Mouse (Mus musculus): ENCODE measurements around the gene Olfr61.

DNA sequence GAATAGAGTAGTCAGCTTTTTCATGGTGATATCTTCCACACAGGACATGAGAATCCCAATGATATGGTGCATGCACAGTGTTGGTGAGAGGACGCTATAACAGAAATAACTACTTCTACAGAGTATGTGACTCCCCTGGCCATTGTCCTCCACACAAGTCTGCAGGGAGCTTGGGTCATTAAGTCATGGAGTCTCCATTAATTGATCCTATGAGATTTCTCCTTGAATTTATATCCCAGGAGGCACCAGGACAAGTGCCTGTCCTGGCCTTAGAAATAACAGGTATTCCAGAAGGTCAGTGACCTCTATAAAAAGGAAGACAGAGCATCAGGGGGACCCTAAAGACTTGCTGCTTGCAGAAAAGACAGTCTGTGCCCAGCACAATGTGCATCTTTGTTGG is 17.4 kb downstream of the Olfr61 start, which contains the start of gene Olfr53:
- TF ChIP-seq CEBPB (IDR thresholded peaks at IDR 0.05; ENCODE audit: insufficient read depth, poor library complexity, severe bottlenecking) (no peak), POLR2AphosphoS2 (IDR thresholded peaks at IDR 0.05; ENCODE audit: insufficient read length, low read depth) (no peak), USF1 (IDR thresholded peaks at IDR 0.05; ENCODE audit: low read depth) (no peak)

Measured in myocyte (in vitro differentiated cells).